Mouse (Mus musculus): ENCODE measurements around the gene Ttc28.

DNA sequence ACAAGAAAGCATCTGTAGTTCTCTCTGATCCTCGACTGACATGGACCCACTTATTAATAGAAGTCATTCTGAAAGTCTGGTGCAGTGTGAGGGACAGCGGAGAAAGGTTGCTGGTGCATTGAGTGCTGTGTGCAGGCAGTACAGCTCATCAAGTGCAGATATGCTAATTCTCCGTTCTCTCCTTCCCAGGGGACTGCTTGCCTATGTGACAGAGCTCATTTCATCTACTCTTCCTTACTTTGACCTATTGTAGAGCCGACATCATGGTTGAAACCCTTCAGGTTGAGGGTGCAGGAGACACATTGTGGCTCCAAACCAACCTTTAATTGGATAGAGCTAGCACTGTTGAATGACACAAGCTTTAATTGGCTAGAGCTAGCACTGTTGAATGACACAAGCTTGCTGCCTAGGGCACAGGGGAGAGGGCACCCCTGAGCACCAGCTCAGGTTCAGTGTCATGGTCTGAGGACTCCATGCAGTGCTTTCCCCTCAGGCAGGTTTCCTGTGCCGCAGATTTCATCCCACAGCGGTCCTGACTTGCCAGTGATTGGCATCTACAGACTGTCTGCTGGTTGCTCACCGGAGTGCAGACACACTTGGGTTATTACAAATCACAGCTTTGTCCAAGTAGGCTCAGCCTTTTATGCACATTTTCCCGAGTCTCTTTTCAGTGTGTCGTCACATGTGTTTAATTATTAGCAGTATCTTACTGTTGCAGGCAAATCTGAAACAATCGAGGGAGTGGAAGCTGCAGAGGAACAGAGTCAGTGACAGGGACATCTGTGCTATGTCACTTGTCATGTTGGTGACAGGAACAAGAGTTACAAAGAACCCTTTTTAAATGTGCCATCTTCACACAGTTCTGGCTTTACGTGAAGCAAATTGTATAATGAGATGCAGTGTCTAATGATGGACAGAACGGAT lies 69.1 kb downstream of the Ttc28 start:
- TF ChIP-seq ELF1 (IDR thresholded peaks at IDR 0.05; ENCODE audit: low read depth, low read length) (no peak), RAD21 (IDR thresholded peaks at IDR 0.05; ENCODE audit: low read depth, low read length) (no peak), CTCF (conservative IDR thresholded peaks at IDR 0.05 in 1 of 2, IDR thresholded peaks at IDR 0.05 in 1 of 2; ENCODE audit: low read depth in 2 of 2, low read length in 2 of 2) (no peak), ZNF384 (IDR thresholded peaks at IDR 0.05; ENCODE audit: low read depth, low read length) (no peak), POLR2A (IDR thresholded peaks at IDR 0.05; ENCODE audit: low read depth, low read length) (no peak), EP300 (IDR thresholded peaks at IDR 0.05; ENCODE audit: low read length) (no peak), MAZ (IDR thresholded peaks at IDR 0.05; ENCODE audit: low read depth, low read length) (no peak), TBP (conservative IDR thresholded peaks at IDR 0.05; ENCODE audit: low read depth, low read length) (no peak), JUN (IDR thresholded peaks at IDR 0.05; ENCODE audit: insufficient read depth, low read depth, low read length) (no peak)

Measured in CH12.LX (cell line).